In the genomic region with DNA sequence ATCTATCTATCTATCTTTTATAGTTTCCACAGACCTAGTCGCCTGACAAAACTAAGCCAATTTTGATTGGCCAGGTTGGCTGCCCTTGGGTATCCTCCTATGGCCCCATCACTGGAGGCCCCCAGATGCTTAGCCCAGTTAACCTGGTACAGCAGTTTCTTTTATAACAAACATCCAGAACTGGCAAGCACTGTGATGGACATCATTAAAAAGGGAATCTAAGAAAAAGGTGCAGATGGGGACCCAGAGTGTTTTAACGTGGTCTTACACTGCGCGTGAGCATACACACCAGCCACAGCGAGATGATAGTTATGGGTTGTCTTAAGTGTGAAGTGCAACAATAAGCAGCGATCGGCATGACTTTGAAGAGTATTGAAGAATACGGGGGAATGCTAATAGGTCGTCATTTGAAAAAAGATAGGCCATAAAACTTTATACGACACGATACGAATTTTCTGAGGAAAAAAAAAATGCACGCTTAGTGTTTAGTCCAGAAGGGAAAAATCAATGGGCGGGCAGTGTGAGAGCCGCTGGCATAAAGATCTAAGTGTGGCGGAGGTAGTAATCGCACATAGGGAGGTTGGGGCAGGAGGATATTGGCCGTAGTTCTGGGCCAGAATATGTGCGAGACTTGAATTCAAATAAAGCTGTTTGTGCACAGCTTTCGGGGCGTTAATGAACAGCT, we compare ENCODE assay signal across 8 mouse cellular contexts. TPM values are rescaled to one million over a fixed set of nuclear protein-coding genes. Genes with fewer than 3 reads are reported as not detected.
DNase-seq lines count a peak whose midpoint lies in the region; ATAC-seq and TF ChIP-seq lines count a peak whose summit lies in the region.

No protein-coding gene starts in this region.

- peaks cover 11% of the 10 kb centered on the region for H3K4me1 ChIP-seq in heart, embryonic 12.5 days (replicated peaks)
- no peaks in the 10 kb centered on the region for H3K4me1 ChIP-seq in brown adipose tissue, adult 24 weeks (ENCODE audit: control insufficient read depth, insufficient read depth, insufficient read length, low read length)
- H3K4me1 ChIP-seq in hindbrain, postnatal 0 days (ENCODE audit: insufficient read depth, low read length) = peaks cover 12% of the 10 kb centered on the region; the same call in 1 of the 2 replicates
- peaks cover 12% of the 10 kb centered on the region for H3K4me1 ChIP-seq in midbrain, embryonic 15.5 days

- H3K4me2 ChIP-seq in heart, embryonic 12.5 days = peak overlapping the region; percentile 93
- H3K4me2 ChIP-seq in hindbrain, postnatal 0 days (ENCODE audit: low read depth, low read length) = peak overlapping the region; percentile 84
- peak overlapping the region; percentile 87 for H3K4me2 ChIP-seq in midbrain, embryonic 15.5 days

- H3K27ac ChIP-seq in heart, embryonic 12.5 days (ENCODE audit: poor library complexity, severe bottlenecking) = peak overlapping the region; percentile 71
- no peak overlapping the region for H3K27ac ChIP-seq in brown adipose tissue, adult 24 weeks (replicated peaks; ENCODE audit: low read depth, low read length)
- H3K27ac ChIP-seq in hindbrain, postnatal 0 days = peak overlapping the region; percentile 91
- peak overlapping the region; percentile 91 for H3K27ac ChIP-seq in midbrain, embryonic 15.5 days

- peak overlapping the region; percentile 90 for H3K9ac ChIP-seq in heart, embryonic 12.5 days
- peak overlapping the region; percentile 83 for H3K9ac ChIP-seq in hindbrain, postnatal 0 days (replicated peaks; ENCODE audit: low read length)
- H3K9ac ChIP-seq in midbrain, embryonic 15.5 days = peak overlapping the region; percentile 75

- TF ChIP-seq CTCF in hindbrain, postnatal 0 days (IDR thresholded peaks at IDR 0.05; ENCODE audit: low read depth) = no peak

- no peaks in the 10 kb centered on the region for H3K27me3 ChIP-seq in heart, embryonic 12.5 days (replicated peaks)
- no peaks in the 10 kb centered on the region for H3K27me3 ChIP-seq in hindbrain, postnatal 0 days (ENCODE audit: insufficient read depth, low read length)
- H3K27me3 ChIP-seq in midbrain, embryonic 15.5 days (replicated peaks) = no peaks in the 10 kb centered on the region

- peaks cover 30% of the 10 kb centered on the region for H3K36me3 ChIP-seq in heart, embryonic 12.5 days
- peaks cover 24% of the 10 kb centered on the region for H3K36me3 ChIP-seq in hindbrain, postnatal 0 days (ENCODE audit: insufficient read depth, low read length)
- H3K36me3 ChIP-seq in midbrain, embryonic 15.5 days (replicated peaks) = peaks cover 20% of the 10 kb centered on the region

- peak; percentile 5; the same call in 1 of the 2 replicates for ATAC-seq in heart, embryonic 12.5 days (ENCODE audit: insufficient number of reproducible peaks, low FRiP score)
- peak; percentile 46 for ATAC-seq in hindbrain, postnatal 0 days
- peak; percentile 20; the same call in 1 of the 2 replicates for ATAC-seq in midbrain, embryonic 15.5 days (replicated peaks)

- WGBS in heart, embryonic 12.5 days = 13% methylated on average over 21 of the region's 21 CpGs
- WGBS in hindbrain, postnatal 0 days = 14% methylated on average over 21 of the region's 21 CpGs
- WGBS in midbrain, embryonic 15.5 days = 13% methylated on average over 21 of the region's 21 CpGs

- peak overlapping the region; percentile 81 for H3K4me3 ChIP-seq in heart, embryonic 12.5 days
- peak overlapping the region; percentile 75 for H3K4me3 ChIP-seq in brown adipose tissue, adult 24 weeks (ENCODE audit: insufficient read depth, low read depth, low read length)
- peak overlapping the region; percentile 56 for H3K4me3 ChIP-seq in hindbrain, postnatal 0 days (ENCODE audit: low read length)
- H3K4me3 ChIP-seq in midbrain, embryonic 15.5 days = peak overlapping the region; percentile 57

- H3K9me3 ChIP-seq in heart, embryonic 12.5 days (replicated peaks) = no peaks in the 10 kb centered on the region
- no peaks in the 10 kb centered on the region for H3K9me3 ChIP-seq in hindbrain, postnatal 0 days (ENCODE audit: low read length)
- H3K9me3 ChIP-seq in midbrain, embryonic 15.5 days = no peaks in the 10 kb centered on the region

- no peak for DNase-seq in heart, adult 8-10 months (ENCODE audit: low spot score)
- no peak for DNase-seq in hindbrain, postnatal 0 days (ENCODE audit: low spot score)
- no peak for DNase-seq in embryo, embryonic 10 days (ENCODE audit: low spot score)
- DNase-seq in ovary, postnatal 36 days (ENCODE audit: low spot score) = no peak
- no peak for DNase-seq in right cerebral cortex, adult 2 months (ENCODE audit: low spot score in 2 of 2)

RNA-seq across cellular contexts. Expression of a gene that starts 49.7 kb away (rescaled TPM):
- 6.7 and 8.5 TPM in 2 replicates for polyA plus RNA-seq in heart, embryonic 12.5 days (2016; fragmentation: Nextera tagmentation; extraction: Ambion mirVana)
- total RNA-seq in heart, adult 8-10 months (2022) = 10 to 100 TPM; 10.3 to 13.0 (median 11.7) TPM
- polyA plus RNA-seq in brown adipose tissue, adult 24 weeks (2012; ENCODE audit: insufficient read depth, insufficient read length, missing spikeins) = 4.0 and 6.1 TPM in 2 replicates
- total RNA-seq in hindbrain, postnatal 0 days (2014; rRNA removed) = 22.4 and 23.1 TPM in 2 replicates
- 4.2 and 5.2 TPM in 2 replicates for polyA plus RNA-seq in hindbrain, postnatal 0 days (2015; fragmentation: Nextera tagmentation; extraction: Ambion mirVana)
- 11.1 and 11.5 TPM in 2 replicates for polyA plus RNA-seq in midbrain, embryonic 15.5 days (2015; fragmentation: Nextera tagmentation; extraction: Ambion mirVana)

RNA-seq across cellular contexts. Expression of a gene that starts 49.8 kb away (rescaled TPM):
- 79.7 and 81.3 TPM in 2 replicates for polyA plus RNA-seq in heart, embryonic 12.5 days (2016; fragmentation: Nextera tagmentation; extraction: Ambion mirVana)
- total RNA-seq in heart, adult 8-10 months (2022) = 10 to 100 TPM; 28.8 to 42.8 (median 36.2) TPM
- 38.0 and 38.3 TPM in 2 replicates for polyA plus RNA-seq in brown adipose tissue, adult 24 weeks (2012; ENCODE audit: insufficient read depth, insufficient read length, missing spikeins)
- total RNA-seq in hindbrain, postnatal 0 days (2014; rRNA removed) = 33.5 and 48.8 TPM in 2 replicates
- 100 and 102 TPM in 2 replicates for polyA plus RNA-seq in hindbrain, postnatal 0 days (2015; fragmentation: Nextera tagmentation; extraction: Ambion mirVana)
- 96.5 and 96.7 TPM in 2 replicates for polyA plus RNA-seq in midbrain, embryonic 15.5 days (2015; fragmentation: Nextera tagmentation; extraction: Ambion mirVana)
